Mouse (Mus musculus) thymus, adult 2 months (tissue): ENCODE measurements at regions not wholly inside any gene's neighbourhood (a gene's known extent, or its start where the extent isn't known, plus 50 kb on each side); places are given as distances from the start of the nearest gene placed in this dataset.

Source experiments
- CTCF ChIP-seq: fragments of 200-500 bp; IDR thresholded peaks from 2 replicates; pipeline ENCODE4 v1.5.1; 2012; ENCODE audit warnings: mild to moderate bottlenecking, control low read depth, low read length, moderate library complexity, borderline replicate concordance; ENCODE audit not compliant: control insufficient read depth, poor library complexity, insufficient read depth; ENCODE audit errors: extremely low read depth
- POLR2A ChIP-seq: fragments of 200-500 bp; IDR thresholded peaks from 2 replicates; pipeline ENCODE4 v1.6.1; 2012; ENCODE audit warnings: mild to moderate bottlenecking, low read length, control low read depth, moderate library complexity; ENCODE audit not compliant: control insufficient read depth, poor library complexity, insufficient read depth; ENCODE audit errors: extremely low read depth

DNA sequence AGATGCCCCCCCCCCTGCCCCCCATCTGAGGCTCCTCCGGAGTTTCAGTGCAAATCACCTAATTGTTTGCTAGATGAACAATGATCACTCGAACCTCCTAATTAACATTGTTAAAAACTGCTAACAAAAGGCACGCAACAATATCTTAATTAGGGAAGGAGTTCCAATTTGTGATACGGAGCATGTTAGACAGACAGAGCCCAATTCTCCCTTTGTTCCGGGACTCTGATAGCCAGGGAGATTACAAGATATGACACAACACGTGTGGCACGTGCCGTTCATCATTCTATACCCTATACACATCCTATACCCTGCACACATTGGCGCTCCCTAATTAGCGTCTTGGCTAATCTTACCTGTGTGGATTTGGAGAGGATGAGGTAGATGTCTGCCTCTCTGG lies 237.5 kb downstream of the Cd83 start:
- no peak for TF ChIP-seq POLR2A
- no peak for TF ChIP-seq CTCF
